Mouse (Mus musculus) urinary bladder, adult 2 months (tissue): ENCODE measurements at regions not wholly inside any gene's neighbourhood (a gene's known extent, or its start where the extent isn't known, plus 50 kb on each side); places are given as distances from the start of the nearest gene placed in this dataset.

Source experiments
- DNase-seq: peaks from one replicate; pipeline ENCODE4 v3.0.0; 2022; ENCODE audit warnings: low spot score

- no peak for DNase-seq
Measured at GRCm38 (mm10) chr2:146625166-146625751, 113.1 kb upstream of the Ralgapa2 start.

- DNase-seq, result no peak
Measured at GRCm38 (mm10) chr2:146626531-146626930, 114.4 kb upstream of the Ralgapa2 start.

- no peak for DNase-seq
Measured at GRCm38 (mm10) chr2:146630179-146630578, 118.0 kb upstream of the Ralgapa2 start.

GRCm38 (mm10) chr2:146631098-146631497 is 119.0 kb upstream of the Ralgapa2 start:
- no peak for DNase-seq

GRCm38 (mm10) chr2:146633329-146634070 is 121.4 kb upstream of the Ralgapa2 start:
- DNase-seq, result no peak

- no peak for DNase-seq
Measured at GRCm38 (mm10) chr2:146637573-146637972, 125.4 kb upstream of the Ralgapa2 start.

GRCm38 (mm10) chr2:146646237-146646972 is 134.3 kb upstream of the Ralgapa2 start:
- DNase-seq, result no peak

GRCm38 (mm10) chr2:146646973-146647282 is 134.8 kb upstream of the Ralgapa2 start:
- DNase-seq, result no peak

GRCm38 (mm10) chr2:146661346-146661745 is 149.2 kb upstream of the Ralgapa2 start:
- no peak for DNase-seq

GRCm38 (mm10) chr2:146672761-146673160 is 160.6 kb upstream of the Ralgapa2 start:
- no peak for DNase-seq

GRCm38 (mm10) chr2:146681979-146682378 is 169.8 kb upstream of the Ralgapa2 start:
- DNase-seq, result no peak

GRCm38 (mm10) chr2:146685854-146686507 is 169.7 kb upstream of the Kiz start:
- DNase-seq, result no peak

GRCm38 (mm10) chr2:146688544-146688943 is 167.1 kb upstream of the Kiz start:
- DNase-seq, result no peak

GRCm38 (mm10) chr2:146693484-146693883 is 162.2 kb upstream of the Kiz start:
- no peak for DNase-seq

- DNase-seq, result no peak
Measured at GRCm38 (mm10) chr2:146694041-146694440, 161.6 kb upstream of the Kiz start.

GRCm38 (mm10) chr2:146696277-146696676 is 159.4 kb upstream of the Kiz start:
- DNase-seq, result no peak

- DNase-seq, result no peak
Measured at GRCm38 (mm10) chr2:146696727-146697126, 158.9 kb upstream of the Kiz start.

GRCm38 (mm10) chr2:146710676-146711075 is 145.0 kb upstream of the Kiz start:
- no peak for DNase-seq

GRCm38 (mm10) chr2:146721184-146721715 is 134.4 kb upstream of the Kiz start:
- DNase-seq, result no peak

GRCm38 (mm10) chr2:146722351-146723025 is 133.2 kb upstream of the Kiz start:
- no peak for DNase-seq

GRCm38 (mm10) chr2:146723172-146723571 is 132.5 kb upstream of the Kiz start:
- DNase-seq, result no peak

- DNase-seq, result no peak
Measured at GRCm38 (mm10) chr2:146723671-146724070, 132.0 kb upstream of the Kiz start.
